Mouse (Mus musculus): ENCODE results near the gene Meis1.

DNA sequence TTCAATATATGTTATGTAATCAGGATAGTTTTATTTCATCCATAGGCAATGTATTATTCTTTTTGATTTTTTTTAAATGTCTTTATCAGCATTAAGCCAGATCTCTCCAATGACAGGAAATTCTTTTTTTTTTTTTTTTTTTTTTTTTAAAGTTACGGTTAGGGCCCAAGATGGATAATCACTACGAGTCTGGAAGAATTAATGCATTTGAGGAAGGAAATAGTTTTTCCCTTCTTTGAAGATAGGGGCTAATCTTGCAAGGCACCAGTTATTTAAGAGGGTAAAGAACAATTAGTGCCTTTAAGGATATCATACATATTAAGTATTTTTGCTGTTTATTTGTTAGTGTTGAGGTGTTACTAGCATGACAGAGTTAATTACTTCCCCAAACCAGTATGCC lies 121.5 kb downstream of the Meis1 start:
- TF ChIP-seq POLR2AphosphoS5 (IDR thresholded peaks at IDR 0.05; ENCODE audit: insufficient replicate concordance, low read depth, low read length) (no peak), CTCF (IDR thresholded peaks at IDR 0.05; ENCODE audit: low read depth, low read length) (no peak)
